Mouse (Mus musculus): ENCODE measurements around the gene Cdh13.

The Cdh13 gene

DNA sequence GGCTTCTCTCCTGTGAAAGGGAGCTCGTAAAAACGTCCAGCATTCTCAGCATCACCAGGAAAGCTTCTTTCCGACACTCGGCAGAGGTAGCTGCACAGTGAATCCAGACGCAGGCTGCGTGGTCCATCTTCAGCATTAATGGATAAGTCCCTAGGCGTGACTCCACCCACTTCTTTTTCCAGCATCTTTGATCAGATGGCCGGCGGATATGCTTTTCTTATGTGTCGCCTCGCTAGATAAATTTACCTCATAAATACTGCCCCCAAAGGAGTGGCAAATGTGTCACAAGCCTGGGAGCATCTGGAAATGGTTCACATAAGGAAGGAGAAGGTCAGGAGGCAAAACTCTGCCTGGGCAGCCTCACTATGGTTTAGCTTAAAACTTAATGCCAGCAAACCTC, 601.5 kb downstream of the Cdh13 start:
- no peak for DNase-seq (ENCODE audit: low read depth in 2 of 2, low spot score in 2 of 2)

DNA sequence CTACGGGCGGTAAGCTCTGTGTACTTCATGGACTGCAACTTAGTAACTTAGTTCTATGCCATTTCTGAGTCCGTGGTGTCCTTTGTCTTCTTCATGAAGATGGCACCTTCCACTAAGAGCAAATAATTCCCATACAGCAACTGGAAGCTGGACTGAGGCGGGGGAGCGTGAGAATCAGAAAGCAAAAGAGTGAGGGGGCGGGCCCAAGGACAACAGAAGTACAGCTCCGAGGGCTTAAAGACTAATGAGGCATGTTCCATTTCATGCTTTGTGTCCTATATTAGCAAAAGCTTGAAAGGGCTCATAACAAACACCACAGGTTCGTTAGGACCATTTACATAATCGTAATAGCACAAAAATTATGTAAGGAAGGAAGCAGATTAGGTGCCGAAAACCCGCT, 618.9 kb downstream of the Cdh13 start:
- no peak for DNase-seq (ENCODE audit: low read depth in 2 of 2, low spot score in 2 of 2)

DNA sequence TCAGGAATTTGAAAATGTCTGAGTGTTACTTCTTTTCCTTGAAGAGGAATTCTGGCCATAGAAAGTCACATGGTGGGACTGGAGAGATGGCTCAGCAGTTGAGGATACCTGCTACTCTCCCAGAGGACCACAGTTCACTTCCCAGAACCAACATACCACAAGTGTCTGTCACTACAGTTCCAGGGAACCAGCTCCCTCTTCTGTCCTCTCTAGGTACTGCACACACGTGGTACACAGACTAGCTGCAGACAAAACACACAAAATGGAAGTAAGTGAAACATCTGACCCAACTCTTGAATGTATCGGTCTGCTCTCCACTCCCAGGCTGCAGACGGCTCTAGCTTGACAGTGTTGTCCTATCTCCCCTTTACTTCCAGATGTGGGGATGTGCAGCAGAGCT, 633.0 kb downstream of the Cdh13 start:
- no peak for DNase-seq (ENCODE audit: low read depth in 2 of 2, low spot score in 2 of 2)

DNA sequence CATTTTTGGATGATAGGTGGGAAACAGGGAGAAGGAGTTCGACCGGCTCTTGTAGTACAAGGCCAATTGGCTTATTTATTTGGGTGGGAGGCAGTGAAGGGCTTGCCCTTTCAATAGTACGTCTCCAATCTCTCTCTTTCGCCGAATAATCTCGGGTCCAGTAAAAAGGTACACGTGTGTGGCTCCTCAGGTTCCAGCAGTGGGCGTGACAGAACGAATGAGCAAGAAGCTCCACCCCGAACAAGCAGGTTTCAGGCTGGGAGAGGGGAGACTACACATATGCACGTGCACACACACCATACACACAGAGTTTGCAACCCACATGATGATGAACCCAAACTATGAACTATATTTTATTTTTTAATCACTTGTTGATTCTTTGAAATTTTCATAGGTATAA, 653.9 kb downstream of the Cdh13 start:
- DNase-seq (ENCODE audit: low read depth in 2 of 2, low spot score in 2 of 2) = no peak

DNA sequence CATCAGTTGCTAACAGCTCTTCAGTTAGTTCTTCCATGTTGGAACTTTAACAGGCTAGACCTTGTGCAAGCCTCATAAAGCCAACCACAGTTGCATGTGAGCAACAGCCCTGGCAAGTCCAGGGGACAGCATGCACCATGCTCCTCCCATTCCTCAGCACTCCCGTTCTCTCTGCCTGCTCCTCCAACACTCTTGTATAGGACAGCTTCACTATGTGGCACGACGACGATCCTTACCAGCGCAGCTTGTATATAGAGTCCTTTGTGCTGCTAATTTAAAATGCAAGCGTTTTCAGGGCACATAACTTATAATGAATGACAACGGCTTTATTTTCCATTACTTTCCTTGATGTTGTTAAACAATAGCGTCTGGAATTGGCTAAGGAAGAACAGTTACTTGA, 654.5 kb downstream of the Cdh13 start:
- no peak for DNase-seq (ENCODE audit: low read depth in 2 of 2, low spot score in 2 of 2)

DNA sequence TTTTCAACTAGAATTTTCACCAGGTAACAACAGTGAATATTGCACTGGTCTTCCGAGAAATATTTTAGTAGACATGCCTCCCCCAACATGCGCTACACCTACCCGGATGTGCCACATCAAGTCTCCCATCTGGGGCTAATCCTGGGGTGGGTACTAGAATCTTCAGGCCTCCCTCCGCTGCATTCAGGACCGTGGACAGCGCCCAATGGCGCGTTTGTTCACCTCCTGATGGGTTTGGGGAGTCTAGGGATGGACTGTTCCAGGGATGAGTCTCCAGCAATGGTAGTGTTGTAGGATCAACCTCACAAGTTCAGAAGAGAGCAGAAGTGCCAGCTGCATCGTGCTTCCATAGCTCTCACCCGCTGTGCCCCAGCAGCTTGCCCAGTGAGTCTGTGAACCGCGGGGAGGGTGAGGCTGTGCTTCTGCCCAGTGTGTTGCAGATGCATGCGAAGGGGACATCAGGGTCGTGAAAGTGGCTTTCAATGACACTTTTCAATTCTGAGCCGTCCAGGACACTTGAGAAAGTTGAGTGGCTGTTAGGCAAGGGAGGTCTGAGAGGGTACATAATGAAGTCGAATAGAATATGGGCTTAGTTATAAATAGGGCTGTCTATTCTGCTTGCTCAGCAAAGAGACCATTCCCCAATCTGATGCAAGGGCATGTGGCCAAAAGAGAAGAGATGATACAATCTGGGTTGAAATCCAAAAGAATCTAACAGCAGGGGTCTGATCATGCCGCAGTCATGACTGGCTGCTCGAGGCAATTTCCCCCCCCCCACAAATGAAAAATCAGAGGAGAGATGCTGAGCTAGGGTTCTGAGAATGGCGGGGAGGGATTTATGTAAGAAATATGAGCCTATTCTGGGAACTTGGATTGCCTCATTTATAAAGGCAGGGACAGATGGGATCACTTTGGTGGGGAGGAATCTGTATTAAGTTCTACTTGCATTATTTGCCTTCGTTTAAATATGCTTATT, 668.5 kb downstream of the Cdh13 start:
- DNase-seq (ENCODE audit: low read depth in 2 of 2, low spot score in 2 of 2) = no peak

DNA sequence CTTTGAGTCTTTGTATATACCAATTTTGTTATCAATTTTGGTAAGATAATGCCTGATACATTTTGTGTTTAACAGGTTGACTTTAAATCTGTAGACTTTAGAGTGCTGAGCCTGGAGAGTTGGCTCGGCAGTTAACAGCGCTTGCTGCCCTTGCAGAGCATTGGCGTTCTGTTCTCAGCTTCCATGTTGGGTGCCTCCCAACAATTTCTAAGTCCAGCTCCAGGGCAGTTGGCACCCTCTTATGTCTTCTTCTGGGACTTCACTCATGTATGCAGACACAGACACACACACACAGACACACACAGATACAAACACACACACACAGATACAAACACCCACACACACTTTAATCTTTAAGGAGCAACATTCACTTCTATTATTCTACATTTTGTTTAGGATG, 672.6 kb downstream of the Cdh13 start:
- no peak for DNase-seq (ENCODE audit: low read depth in 2 of 2, low spot score in 2 of 2)

DNA sequence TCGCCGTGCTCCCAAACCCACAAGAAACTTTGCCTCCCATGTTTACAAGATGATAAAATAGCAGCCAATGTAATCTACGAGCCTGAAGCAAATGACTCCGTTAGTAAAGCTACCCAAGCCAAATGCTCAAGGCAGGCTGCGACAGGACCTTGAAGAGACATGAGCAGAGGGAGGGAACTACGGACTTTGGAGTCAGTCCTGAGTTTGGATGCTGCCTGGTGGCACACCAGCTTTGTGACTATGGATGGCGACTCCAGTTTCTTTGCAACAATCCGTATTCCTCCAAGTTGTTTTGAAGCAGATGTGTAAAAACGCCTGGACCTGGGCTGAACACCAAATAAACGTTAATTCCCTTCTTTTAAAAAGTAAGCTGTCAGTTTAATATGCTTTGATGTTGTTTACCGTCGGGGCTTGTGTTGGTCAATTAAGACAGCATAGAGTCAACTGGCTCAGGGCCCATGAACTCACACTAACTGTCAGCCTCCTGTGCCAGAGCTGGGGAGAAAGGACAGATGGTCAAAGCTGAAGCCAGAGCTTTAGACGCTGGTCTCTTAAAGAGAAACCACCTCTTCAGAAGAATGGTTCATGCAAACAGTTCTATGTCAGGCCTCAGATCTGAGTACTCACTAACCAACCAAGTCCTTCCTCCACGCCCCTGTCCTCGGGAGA, 678.5 kb downstream of the Cdh13 start:
- DNase-seq (ENCODE audit: low read depth in 2 of 2, low spot score in 2 of 2) = no peak

DNA sequence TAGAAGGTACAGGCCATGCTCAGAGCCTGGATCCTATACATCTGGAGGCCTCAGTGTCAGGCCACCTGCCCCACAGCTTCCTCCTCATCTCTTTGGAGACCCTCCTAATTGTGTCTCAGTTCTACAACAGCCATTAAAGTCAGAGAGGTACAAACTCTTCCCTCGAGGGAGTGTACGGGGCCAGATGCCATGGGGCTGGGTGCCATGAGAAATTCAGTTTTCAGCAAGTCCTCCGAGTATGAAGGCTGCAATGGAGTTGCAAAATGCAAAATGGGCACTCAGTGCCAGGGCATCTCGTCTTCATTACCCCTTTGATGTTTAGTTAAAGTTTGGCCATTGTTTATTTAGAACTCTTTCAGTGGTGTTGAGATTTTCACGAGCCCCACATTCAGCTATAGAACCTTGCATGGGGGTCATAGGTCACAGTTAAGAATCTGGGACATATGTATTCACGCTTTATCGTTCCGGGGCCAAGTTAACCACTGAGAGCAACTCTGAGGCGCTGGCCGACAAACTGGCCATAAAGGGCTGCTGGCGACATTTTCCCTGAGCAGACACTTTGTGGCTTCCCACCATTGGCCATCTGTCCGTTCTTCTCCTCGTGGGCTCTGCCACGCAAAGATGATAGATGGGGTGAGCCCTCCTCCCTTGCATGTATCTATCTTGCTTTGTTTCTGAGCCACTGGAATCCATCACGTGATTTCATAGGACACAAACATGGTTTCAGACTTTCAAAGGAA, 681.7 kb downstream of the Cdh13 start:
- no peak for DNase-seq (ENCODE audit: low read depth in 2 of 2, low spot score in 2 of 2)

DNA sequence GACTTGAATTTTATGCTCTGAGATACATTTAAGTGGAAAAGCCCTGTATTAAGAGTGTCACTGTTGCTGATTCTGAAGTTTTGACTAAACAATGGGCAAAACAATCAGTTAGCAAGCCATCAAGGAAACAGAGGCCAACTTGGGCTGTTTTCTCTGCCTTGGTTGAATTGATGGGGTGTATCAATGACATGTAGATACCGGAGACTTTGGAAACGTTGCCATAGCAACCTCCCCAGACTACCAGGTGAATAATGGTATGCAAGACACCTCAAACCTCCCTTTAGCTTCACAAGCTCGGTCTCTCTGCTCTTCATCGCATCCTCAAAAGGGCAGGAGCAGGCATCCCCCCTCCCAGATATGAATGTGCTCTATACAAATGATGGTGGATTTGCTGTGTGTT, 685.4 kb downstream of the Cdh13 start:
- DNase-seq (ENCODE audit: low read depth in 2 of 2, low spot score in 2 of 2) = no peak

DNA sequence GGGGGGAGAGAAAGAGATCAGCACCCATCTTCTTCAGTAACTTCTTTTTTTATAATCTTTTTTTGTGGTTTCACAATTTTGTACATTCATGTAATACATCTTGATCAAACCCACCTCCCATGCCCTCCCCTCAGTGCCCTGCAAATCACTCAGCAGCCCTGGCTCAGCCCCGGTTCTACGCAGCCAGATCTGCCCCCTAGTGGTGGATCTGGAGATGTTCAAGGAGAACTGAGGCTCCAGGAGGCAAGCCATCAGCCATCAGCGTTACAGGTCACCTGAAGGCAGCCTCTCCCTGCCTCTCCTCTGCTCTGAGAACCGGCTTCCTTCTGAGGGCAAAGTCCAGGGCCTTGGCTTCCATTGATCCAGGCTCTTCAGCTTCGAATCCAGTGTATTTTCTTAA, 696.3 kb downstream of the Cdh13 start:
- DNase-seq (ENCODE audit: low read depth in 2 of 2, low spot score in 2 of 2) = no peak

DNA sequence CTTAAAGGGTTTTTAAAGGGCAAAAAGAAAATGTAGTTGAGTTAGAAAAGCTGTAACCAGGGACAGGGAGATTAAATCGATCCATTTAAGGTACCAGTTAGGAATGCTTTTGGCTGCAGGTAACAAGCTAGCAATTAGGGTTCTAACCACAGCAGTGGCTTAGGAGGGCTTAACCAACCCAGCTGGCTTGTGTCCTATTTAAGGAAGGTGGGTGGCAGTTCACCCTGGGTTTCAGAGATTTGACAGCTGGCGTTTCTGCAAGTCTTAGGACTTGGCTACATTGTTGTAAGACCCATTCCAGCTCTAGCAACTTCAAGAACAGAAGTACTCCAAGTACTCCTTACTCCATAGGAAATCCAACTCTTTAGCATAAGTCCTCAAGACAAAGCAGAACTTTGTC, 700.2 kb downstream of the Cdh13 start:
- no peak for DNase-seq (ENCODE audit: low read depth in 2 of 2, low spot score in 2 of 2)

DNA sequence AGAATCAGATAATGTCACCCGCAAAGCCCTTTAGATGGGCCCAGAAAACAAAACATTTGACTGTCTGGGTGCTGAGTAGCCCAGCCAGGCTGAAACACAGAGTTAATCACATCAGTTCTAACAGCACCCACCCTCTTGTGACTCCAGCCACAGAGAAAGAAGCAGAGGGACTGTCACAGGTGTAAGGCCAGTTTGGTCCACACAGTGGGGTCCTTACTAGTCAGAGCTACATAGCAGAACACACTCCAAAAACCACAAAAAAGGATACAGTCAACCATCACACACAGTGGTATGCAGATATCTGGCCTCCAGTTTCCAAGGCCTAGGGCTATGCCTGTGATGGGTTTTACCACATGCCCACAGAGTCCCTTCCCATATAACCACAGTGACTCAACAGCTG, 703.3 kb downstream of the Cdh13 start:
- no peak for DNase-seq (ENCODE audit: low read depth in 2 of 2, low spot score in 2 of 2)

DNA sequence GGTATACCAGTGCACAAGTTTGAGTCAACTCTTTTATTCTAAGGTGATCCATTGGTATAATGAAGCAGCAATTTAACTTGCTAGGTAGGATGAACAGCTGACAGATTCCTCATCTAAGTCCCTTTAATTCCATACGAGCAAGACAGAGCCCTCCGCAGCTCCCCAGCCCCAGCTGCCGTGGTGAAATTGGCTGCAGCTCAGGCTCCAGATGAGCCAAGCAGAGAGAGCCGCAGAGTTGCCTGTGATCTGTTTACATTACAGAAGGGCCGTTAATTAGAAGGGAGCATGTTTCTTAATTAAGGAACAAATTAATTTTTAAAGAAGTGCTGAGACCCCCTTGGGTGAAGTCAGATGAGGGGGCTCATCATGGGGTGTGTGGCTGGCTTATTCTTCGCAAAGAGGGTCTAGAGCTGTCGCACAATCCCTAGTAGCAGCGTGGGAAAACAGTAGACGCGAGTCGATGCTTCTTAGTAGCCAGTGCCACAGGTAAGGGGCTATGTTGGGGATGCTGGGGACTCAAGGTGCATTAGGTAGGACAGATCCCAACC, 712.2 kb downstream of the Cdh13 start:
- DNase-seq (ENCODE audit: low read depth in 2 of 2, low spot score in 2 of 2) = no peak

DNA sequence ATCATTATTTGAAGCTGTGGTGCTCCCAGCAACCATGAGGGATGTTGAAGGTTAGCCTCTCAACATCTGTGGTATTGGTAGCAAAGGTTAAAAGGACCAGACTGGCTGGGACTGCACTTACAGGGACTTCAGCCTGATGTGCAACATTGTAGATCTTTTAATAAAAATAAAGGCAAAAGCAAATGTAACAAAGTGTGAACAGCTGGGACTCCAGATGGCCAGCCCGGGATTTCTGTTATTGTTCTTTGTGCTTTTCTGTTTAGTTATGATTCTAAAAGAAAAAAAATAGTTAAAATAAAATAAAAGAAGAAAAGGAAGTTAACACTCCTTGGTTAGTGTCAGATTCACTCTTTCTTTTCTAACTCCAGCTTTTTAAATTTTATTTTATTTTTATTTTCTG, 717.1 kb downstream of the Cdh13 start:
- no peak for DNase-seq (ENCODE audit: low read depth in 2 of 2, low spot score in 2 of 2)

DNA sequence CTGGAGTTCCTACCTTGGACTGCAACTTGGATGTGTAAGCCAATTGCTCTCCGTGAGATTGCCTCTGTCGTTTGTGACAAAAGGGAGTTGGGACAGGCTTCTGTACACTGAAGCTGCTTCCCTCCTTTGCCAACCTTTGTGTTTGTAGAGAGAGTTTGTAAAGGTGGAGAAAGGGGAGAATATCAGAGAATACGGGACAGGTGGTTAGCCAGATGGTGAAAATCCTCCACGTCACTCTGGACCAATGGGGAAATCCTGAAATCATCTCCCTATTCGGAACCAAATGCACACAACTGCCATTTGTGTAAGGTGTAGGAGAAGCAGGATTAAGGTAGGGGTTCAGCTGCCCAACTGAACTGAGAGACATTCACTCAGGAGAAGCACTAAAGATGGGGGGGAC, 721.3 kb downstream of the Cdh13 start:
- no peak for DNase-seq (ENCODE audit: low read depth in 2 of 2, low spot score in 2 of 2)

DNA sequence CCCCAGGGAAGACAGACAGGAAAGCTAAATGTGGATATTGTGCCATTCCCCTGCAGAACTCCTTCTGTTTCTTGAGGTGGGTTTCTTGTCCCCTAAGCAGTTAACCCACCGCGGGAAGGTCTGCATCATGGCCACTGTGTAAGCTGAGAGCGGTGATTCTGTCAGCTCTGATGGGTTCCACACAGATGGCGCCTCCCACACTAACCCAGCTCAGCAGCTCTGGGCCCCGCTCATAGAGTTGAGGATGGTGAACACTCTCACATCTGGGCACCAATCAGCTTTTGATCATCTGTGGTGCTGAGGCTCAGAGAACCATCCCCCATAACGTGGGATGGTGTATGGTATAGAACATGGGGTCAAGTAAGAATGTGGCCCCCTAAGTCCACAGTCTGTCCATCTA, 735.1 kb downstream of the Cdh13 start:
- no peak for DNase-seq (ENCODE audit: low read depth in 2 of 2, low spot score in 2 of 2)

DNA sequence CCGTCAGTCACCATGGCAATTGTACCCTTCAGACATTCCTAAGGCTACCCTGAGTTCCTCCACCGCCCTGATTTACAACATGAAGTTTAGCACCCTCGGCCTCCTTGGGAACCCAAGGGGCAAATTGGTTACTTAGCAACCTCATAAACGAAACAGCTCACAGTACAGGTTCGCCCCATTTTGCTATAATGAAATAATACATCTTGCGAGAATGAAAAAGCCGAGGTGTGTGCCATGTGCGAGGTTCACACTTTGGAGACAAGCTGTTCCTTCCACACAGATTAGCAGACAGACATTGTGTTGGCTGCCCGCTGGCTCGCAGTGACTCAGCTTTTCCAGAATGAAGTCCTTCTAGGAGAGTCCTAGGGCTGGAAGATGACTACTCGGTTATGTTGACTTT, 737.2 kb downstream of the Cdh13 start:
- DNase-seq (ENCODE audit: low read depth in 2 of 2, low spot score in 2 of 2) = no peak

DNA sequence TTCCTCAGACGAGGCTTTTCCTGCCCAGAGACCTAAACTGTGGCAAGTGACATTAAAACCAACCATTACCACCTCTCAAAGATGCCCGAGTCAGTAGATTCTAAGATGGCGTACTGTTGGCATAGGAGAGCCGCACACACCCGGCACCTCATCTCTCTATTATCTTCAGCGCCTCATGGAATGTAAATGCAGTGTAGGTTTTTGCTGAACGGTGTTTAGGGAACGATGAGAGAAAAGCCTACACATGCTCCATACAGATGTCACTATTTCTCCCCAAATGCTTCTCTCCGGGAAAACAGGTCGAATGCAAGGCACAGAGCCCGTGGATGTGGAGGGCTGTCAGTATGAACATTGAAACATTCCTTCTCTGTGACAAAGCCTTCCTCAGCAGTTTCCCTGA, 737.9 kb downstream of the Cdh13 start:
- DNase-seq (ENCODE audit: low read depth in 2 of 2, low spot score in 2 of 2) = no peak

DNA sequence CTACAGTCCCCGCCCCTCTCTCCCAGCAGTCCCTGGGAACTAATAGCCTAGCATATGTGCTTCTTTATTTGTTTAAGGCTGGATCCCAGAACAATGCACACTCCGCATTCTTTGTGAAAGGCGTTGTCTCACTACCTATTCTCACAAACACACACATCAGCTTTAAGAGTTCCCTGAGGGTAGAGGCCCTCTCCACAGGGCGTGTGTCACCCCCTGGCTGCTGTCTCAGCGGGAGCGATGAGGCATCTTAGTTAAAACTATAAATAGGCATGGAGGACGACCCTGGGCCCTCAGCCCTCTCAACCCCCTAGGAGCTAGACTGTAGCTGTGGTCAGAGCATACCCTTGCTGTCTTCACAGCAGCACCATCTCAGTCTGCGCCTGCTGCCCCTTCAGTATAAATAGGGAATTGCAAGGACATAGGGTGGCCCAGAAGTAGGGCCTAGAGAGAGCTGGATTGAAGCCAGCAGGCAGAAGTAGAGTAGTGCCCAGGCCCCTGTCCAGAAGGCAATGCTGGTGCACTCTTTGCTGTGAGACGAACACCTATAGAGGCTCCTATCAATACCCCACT, 738.9 kb downstream of the Cdh13 start:
- DNase-seq (ENCODE audit: low read depth in 2 of 2, low spot score in 2 of 2) = no peak

DNA sequence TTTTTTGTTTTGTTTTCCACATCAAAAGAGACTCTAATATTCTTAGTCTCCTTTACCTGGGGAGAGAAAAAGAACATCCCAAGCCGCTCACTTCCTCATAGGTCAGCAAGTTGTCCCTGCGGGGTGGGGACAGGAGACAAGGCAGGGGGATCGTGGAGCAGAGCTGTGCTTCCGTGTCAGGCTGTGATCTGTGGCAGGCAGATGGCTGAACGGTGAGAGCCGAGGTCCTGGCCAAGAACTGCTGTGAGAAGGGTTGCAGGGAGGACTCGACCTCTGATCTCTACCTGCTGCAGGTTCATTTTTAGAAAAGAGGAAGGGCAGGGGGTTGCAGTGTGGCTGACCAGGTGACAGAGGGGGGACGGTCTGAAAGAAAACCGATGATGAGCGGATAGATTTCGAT, 749.9 kb downstream of the Cdh13 start:
- DNase-seq (ENCODE audit: low read depth in 2 of 2, low spot score in 2 of 2) = no peak

Measured in CD8-positive naive resting alpha-beta T cell, adult 2 months (primary cell).